Mouse (Mus musculus) kidney, postnatal 14 days (tissue): ENCODE measurements around the gene Gm28308.

Experiments used
- DNase-seq: peaks from one replicate; pipeline ENCODE4 v3.0.0; 2022; ENCODE audit warnings: mixed read lengths

Gene Gm28308

GRCm38 (mm10) chr6:52180213-52180710 lies 32.9 kb downstream of the Gm28308 start:
- no peak for DNase-seq

GRCm38 (mm10) chr6:52179690-52180089 lies 33.4 kb downstream of the Gm28308 start:
- DNase-seq: peak; percentile 52

- no peak for DNase-seq
Measured at GRCm38 (mm10) chr6:52178918-52179665, 34.0 kb downstream of the Gm28308 start.

- no peak for DNase-seq
Measured at GRCm38 (mm10) chr6:52177806-52178205, 35.3 kb downstream of the Gm28308 start.

DNA sequence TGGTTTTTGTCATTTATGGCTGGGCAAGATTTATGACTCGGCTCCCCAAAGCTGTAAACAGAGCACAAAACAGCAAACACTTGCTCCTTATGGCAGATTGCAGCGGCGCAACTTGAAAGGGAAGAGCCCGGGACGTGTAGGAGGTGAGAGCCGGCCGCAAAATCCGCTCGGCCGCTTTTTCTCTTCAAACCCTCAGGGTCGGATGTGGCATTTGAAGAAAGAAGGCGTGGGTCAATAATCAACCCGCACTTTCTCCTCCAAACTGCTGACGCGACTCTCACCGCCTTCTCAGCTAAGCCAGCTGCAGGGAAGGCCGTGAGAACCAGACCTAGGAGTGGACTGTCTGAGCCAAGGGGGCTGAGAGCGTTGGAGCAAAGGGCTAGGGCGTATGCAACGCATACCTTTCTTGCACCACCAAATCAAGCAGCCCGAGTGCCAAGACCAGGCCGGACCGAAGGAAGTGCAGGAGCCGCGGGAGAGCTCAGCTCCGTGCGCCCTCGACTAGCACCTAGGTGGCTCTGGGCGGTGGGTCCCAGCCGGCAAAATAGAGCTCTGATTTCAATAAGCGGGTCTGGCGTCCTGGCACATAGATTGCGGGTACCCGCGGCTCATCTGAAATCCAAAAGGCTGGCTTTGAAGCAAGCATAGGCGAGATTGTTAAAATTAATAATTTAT lies 35.9 kb downstream of the Gm28308 start, which contains the start of gene 5730596B20Rik:
5730596B20Rik (plus strand) TSS at position 438 of the 675 bp plus-strand sequence.
- DNase-seq: peak; percentile 87

GRCm38 (mm10) chr6:52176391-52176790 lies 36.7 kb downstream of the Gm28308 start:
- DNase-seq: peak; percentile 36

DNA sequence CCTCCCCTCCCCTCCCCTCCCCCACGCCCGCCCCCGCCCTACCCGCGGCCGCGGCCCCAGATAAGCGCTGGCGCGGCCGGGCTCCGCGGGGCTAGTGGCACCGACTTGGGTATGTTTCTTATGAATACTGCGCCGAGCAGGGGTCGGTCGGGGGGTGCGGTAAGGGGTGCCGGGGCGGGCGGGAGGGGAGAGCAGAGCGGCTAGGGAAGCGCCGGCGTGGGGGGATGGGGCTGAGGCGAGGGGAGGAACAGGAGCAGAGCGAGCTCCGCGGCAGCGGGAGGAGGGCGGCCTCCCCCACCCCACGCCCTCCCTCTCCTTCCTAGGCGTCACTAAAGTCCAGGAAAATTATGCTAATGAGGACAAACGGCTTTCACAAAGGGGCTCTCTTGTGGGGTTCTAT lies 37.3 kb downstream of the Gm28308 start:
- peak; percentile 76 for DNase-seq

- peak; percentile 77 for DNase-seq
Measured at GRCm38 (mm10) chr6:52174968-52175751, 38.0 kb downstream of the Gm28308 start.

DNA sequence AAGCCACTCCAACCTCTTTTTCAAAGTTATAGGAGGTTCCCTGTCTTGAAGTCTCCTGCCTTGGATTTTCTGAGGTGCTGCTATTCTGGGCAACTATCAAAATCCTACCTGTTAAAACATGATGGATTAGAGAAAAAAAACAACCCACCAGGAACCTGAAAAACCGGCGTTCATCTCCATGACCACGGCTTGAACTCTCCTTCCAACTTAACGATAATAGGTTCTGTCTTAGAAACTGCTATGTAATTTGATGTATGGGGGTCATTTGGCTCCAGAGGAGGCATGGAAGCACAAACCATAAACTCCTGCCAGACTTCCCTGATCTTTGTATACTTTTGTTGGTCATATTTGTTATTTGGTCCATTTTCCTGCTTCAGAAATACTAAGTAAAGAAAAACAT lies 39.5 kb downstream of the Gm28308 start:
- DNase-seq: no peak

- DNase-seq: peak; percentile 95
Measured at GRCm38 (mm10) chr6:52172501-52172900, 40.6 kb downstream of the Gm28308 start.

GRCm38 (mm10) chr6:52171938-52172337 lies 41.2 kb downstream of the Gm28308 start:
- DNase-seq: peak; percentile 50

GRCm38 (mm10) chr6:52171331-52171730 lies 41.8 kb downstream of the Gm28308 start:
- peak; percentile 29 for DNase-seq

DNA sequence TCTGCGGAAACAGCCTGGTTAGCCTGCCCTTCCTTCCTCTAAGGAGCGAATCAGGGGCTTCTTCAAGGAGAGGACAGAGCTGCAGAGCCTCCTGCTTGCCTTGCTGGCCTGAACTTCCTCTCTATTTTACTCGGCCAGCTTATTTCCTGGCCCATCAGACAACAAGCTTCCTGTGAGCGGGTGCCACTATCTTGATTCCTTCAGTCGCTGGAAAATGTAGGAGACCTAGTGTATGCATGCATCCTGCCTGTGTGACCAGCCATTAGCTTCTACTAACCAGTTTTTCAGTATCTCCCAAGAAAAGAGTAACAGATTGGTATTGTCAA lies 42.3 kb downstream of the Gm28308 start:
- DNase-seq: peak; percentile 71

- no peak for DNase-seq
Measured at GRCm38 (mm10) chr6:52170166-52170897, 42.8 kb downstream of the Gm28308 start.

DNA sequence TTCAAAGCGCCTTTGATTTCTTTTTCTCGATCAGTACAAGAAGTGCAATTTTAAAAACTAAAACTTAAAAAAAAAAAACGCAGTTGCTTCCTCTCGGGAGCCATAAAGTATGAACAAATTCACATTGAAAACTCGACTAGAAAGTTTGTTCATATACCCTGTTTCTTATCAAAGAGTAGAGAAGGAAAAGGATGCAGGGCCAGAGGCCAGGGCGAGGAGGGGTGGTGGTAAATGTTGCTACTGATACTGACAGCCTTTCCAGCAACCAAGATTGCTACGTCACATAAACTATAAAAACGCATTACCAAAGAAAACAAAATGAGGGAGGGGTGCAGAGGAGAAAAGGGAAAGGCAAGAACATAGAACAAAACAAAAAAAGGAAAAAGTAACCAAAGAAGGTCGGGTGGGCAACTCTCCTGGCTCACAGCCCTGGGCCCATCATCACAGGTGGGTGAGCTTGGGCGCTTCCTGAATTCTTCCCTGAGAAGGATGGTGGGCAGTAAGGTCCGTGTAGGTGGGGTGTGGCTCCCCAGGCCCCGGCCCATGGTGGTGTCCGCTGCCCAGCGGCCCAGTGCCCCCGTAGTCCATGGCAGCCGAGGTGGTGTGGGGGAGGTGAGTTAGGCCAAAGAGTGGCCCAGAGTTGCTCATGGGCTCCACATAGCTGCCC lies 43.5 kb downstream of the Gm28308 start:
- peak; percentile 20 for DNase-seq

- peak; percentile 38 for DNase-seq
Measured at GRCm38 (mm10) chr6:52168191-52169055, 44.7 kb downstream of the Gm28308 start.

GRCm38 (mm10) chr6:52167736-52168161 lies 45.4 kb downstream of the Gm28308 start:
- no peak for DNase-seq

DNA sequence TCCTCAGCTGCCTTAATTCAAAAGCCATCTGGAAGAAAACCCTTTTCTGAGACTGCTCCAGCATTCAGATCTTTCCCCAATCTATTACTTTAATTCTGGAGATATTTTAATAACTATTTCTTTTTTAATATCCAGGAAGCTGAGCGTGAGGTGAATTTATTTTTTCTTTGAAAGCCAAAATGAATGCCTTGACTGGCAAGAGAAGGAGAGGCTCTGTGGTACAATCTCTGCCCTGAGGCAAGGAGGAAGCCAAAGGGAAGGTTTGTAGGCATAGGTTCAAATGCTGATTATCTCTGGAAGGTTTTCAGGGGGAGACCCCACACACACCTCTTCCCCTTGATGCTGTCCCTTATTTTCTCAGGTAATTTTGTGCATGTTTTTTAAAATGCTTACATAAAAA lies 46.0 kb downstream of the Gm28308 start:
- DNase-seq: no peak

DNA sequence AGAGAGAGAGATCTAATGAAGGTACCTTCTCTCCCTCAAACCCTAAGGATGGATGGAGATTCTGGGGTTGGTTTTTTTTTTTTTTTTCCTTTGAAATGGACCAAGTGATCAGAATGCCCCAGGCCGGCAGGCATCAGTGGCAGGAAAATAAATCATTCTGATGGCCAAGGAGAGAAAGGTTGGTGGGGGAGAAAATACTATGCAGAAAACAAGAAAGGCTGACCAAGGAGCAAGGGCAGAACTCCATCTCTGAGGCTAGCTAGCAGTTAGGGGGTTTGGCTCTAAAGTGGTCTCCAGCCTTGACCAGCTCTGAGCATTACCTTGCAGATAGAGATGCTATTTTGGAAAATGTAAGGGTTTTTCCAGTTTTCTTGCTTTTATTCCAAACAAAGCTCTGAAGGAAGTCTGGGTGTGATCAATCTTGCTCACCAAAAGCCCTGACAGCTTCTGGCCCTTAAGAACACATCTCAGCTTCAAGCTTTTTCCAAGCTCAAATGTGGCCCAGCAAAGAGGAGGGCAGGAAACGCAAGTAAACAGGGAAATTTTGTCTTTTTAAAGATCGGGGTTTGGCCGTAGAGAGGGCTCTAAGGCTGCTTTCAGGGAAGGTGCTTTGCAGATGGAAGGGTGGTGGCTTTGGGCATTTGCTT lies 46.6 kb downstream of the Gm28308 start:
- no peak for DNase-seq
